Mouse (Mus musculus) left cerebral cortex, adult 8-10 months (tissue): ENCODE data around the gene Nrxn3. TPM values are rescaled to one million over a fixed set of nuclear protein-coding genes. Genes with fewer than 3 reads are reported as not detected.

Experiments used
- DNase-seq, 2 experiments: peaks; one replicate each; pipeline ENCODE4 v3.0.0; 2022; ENCODE audit warnings: low spot score in 2 of 2
- total RNA-seq, 4 experiments: library from RNA; stranded (reverse); gene quantifications; 2 replicates each; pipeline ENCODE4 v1.2.4; 2022

Gene Nrxn3
- total RNA-seq, 4 experiments from 2014 or later, result 226 to 258 (median 238) TPM

DNA sequence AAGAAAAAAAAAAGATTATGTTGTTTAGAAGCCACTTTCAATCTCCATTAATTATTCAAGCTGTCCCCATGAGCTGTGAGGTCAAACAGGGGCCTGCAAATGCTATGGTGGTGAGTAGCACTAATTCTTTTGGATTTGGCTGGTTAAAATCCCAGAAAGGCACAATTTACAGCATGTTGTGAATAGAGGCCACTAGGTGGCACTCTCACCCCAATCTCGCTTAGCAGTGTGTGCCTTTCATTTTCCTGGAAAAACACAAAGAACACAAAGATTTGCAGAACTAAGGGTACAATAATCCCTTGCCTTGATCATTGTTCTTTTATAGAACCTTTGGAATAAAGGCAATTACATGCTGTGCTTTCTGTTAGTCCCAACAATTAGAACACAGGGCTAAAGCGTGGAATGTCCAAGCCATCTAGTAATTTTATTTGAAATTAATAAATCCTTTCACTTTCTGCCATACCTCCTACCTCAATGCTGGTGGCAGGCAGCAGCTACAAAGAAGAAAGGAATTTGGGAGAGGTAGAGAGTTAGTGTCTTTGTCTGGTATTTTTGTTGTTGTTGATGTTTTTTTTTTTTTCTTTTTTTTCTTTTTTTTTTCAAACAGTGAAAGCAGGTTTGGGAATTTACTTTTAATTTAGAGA lies 782.6 kb downstream of the Nrxn3 start:
- peak in 1 of 2 experiments; percentile 15 for DNase-seq

DNA sequence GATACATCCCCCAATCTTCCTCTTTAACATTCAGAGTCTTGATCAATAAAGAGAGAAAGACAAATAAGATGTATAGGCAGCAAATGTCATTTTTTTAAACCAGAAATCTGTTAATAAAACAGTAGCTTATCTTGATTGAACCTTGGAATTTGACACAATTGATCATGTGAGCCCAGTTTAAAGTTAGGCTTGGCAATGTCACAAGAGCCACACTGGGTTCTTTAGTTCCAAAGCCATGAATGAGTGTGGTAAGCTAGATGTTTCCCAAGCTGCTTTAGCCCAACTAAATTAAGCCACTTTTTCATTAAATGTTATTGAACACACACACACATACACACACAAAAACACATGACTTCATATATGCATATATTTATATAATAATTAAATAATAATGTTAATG lies 786.3 kb downstream of the Nrxn3 start:
- no peak for DNase-seq

DNA sequence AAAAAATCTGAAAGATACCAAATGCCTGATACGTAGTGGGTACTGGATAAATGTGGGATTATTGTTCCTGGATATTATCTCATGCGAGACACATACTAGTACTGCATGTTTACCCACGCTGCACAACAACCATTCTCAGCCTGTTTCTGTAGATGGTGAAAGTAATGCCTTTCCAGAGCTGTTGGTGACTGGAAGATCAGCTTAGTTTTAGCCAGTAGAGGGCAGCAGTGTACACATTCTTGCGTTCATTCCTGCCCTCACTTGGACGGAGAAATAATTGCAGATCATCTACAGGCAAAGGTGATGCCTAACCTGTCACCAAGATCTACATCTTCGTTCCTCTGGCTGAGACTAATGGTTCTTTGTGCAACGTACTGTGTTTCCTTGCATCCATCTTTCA lies 791.1 kb downstream of the Nrxn3 start:
- peak; percentile 12 to 24 for DNase-seq

GRCm38 (mm10) chr12:89516046-89516445 lies 793.4 kb downstream of the Nrxn3 start:
- DNase-seq, result no peak

DNA sequence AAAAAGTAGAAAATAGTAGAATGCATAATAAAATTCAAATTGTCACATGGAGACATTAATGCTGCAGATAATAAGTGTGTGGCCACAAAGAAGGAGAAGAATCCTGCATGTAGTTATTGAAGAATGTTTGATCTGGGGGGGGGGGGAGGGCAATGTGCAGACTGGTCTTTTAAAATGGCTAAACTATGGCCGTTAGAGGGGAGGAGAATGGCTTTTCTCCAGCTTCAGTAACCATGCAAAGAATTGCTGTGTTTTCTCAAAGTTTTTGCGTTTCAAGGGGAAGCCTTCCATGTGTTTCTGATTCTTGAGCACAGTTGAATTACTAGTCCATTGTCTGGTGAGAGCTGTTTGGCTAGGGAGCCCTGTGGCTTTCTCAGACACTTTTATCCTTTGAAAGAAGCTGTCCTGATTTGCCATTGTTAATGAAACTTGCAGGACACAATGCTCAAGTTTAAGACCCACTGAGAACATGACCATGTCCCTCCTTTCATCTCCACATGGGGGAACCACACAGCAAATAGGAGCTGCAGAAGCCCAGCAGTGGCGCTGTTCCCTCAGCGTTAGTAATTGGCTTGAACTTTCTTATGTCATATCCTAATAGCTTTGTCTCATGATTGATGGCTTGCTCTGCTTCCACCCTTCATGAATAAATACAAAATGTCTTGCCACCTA lies 808.1 kb downstream of the Nrxn3 start:
- no peak for DNase-seq

- no peak for DNase-seq
These were observed 828.6 kb downstream of the Nrxn3 start for GRCm38 (mm10) chr12:89551291-89551690.

- DNase-seq, result no peak
These were observed 830.7 kb downstream of the Nrxn3 start for GRCm38 (mm10) chr12:89553223-89553880.

GRCm38 (mm10) chr12:89554171-89554570 lies 831.5 kb downstream of the Nrxn3 start:
- DNase-seq, result no peak

DNA sequence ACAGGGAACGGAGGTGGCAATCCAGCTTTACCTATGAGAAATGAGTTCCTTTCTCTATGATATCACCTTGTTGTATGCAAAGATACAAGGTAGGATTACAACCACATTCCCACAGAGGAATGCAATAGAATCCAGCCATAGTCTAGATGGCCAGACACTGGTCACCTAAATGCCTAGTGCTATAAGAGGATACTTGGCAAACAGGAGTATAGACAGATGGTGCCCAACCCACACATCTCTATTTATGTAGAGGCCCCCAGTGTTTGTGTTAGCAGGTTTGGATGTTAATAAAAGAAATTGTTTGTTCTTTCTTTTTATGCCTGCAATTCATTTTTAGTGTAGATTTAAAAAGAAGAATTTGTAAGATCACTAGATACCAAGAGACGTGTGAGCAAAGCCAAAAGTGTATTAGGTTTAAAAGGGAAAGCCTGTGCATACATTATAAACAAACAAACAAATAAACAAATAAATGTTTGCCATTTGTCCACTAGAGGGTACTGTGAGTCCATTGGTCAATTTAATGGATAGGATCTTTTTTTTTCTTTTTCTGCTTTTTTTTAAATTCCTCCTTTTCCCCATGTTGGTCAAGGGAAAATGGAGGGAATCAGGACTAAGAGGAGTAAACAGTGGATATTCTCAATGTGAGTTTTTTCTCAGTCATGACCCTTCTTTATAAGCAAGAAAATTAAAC lies 832.2 kb downstream of the Nrxn3 start:
- peak in 1 of 2 experiments; percentile 28 for DNase-seq

DNA sequence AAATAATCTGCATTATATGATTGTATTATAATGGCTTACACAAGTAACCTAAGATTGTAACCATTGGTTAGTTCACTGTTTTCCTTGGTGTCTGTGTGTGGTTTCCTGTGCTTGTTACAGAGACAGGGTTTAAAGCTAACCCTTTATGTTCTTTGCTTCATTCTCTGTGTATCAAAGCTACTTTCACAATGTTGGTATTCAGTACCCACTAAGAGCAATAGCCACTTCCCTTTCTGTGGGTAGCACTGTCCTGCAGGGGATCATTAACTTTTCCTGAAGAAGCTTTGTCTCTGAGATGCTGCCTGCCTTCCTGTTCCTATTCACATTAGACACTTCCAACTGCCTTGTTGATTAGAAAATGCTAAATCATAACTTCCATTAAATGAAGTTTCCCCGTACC lies 836.2 kb downstream of the Nrxn3 start:
- DNase-seq, result no peak

GRCm38 (mm10) chr12:89561989-89562565 lies 839.4 kb downstream of the Nrxn3 start:
- no peak for DNase-seq

- no peak for DNase-seq
These were observed 846.2 kb downstream of the Nrxn3 start for GRCm38 (mm10) chr12:89568723-89569377.

DNA sequence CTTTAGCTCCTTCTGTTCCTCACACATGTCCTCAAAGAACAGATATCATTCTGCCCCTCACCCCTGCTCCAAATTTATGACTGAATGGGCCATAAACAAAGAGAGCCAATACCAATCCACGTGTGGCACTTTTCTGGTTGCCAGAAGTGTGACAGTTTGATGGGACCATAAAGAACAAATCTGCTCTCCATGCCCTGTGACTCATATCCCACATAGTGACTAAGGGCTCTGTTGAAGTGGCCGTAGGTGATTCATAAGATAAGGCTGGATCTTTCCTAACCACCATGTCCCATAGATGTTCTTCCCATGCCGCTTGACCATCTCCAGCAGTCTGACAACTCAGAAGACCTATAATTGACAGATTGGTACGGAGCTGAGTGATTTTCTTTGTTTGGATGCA lies 869.8 kb downstream of the Nrxn3 start:
- DNase-seq, result no peak

GRCm38 (mm10) chr12:89613670-89614069 lies 891.0 kb downstream of the Nrxn3 start:
- no peak for DNase-seq

DNA sequence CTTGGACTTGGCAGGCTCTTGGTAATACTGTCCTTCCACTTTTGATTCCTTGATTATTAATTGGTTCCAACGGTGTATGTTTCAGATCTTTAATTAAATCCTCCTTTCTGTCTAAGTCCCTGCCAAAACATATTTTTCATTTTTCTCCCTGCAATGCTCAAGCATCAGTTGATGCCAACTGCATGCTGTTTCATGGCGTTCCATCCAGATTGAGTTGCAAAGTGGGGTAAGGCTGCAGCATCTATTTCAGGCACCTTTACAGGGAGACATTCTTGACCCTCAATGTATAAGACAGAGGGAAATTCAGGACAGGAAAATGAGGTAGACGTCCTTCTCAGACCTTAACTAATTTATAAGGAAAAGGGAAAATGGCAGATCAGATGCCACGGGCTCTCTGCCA lies 903.1 kb downstream of the Nrxn3 start:
- no peak for DNase-seq

GRCm38 (mm10) chr12:89640046-89640445 lies 917.4 kb downstream of the Nrxn3 start:
- no peak for DNase-seq

GRCm38 (mm10) chr12:89641460-89641859 lies 918.8 kb downstream of the Nrxn3 start:
- no peak for DNase-seq

- peak in 1 of 2 experiments; percentile 40 for DNase-seq
These were observed 930.5 kb downstream of the Nrxn3 start for GRCm38 (mm10) chr12:89653211-89653610.

DNA sequence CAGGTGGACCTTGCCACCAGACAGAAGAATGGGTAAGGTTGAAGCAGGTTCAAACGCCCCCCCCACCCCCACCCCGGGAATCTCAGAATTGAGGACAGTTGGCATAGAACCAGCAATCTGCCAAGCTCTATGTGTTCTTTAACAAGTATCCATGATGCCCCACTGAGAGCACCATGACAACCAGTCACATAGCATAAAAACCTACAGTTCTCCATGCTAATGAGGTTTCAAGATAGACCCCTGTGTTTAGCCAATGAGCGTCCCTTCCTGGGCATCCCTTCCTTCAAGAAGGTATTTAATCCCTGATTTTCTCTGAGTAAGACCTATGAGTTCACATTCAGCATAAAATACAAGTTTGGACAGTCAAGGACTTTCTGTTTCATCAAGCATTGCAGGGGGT lies 938.5 kb downstream of the Nrxn3 start:
- DNase-seq, result no peak

DNA sequence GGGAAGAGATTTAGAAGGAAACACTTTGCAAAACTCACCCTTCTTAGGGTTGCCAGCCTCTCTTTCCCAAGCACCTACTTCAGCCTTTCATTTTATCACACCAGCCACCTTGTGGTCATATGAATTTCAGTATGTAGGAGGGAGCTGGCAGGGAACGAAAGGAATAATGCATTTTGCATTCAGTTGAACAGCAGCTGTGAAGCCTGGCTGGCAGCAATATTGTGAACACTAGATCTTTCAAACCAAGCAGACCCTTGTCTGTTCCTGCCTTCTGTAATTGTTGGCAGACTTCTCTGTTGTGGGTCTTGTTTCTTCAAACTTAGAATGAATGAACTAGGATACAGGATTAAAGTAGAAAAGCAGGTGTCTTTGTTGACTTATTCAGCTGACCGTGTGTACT lies 946.2 kb downstream of the Nrxn3 start:
- DNase-seq, result peak in 1 of 2 experiments; percentile 22

DNA sequence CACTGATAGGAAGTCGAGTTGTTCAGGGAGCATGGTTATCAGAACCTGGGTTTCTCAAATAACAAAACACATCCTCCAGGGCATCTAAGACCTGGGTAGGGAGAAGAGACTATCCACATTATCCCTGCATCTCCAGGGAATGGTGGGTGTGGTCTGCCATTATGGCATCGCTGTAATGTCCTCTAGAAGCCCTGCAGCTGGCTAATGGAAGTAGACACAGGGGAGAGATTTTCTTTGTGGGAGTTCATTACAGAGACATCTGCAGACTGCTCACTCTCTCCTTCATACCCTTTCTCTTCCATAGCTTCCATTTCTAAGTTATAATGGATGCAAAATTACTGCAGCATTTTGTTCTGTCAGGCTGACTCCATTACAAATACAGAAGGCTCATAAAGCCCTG lies 950.1 kb downstream of the Nrxn3 start:
- no peak for DNase-seq
